Mouse (Mus musculus) ES-Bruce4 (cell line): ENCODE measurements at regions not wholly inside any gene's neighbourhood (a gene's known extent, or its start where the extent isn't known, plus 50 kb on each side); places are given as distances from the start of the nearest gene placed in this dataset.
"Not testable (repeated sequence)": the region's sequence is repeated elsewhere in the genome, so short reads cannot be mapped to it uniquely, and the experiment has no call there.

ENCODE experiments used
- H3K27ac ChIP-seq: 2 replicates; pipeline ENCODE4 v1.5.1; 2012; ENCODE audit warnings: low read length, inconsistent platforms; ENCODE audit not compliant: insufficient read depth
- H3K27me3 ChIP-seq: 2 replicates; pipeline ENCODE4 v1.6.1; 2012; ENCODE audit warnings: mild to moderate bottlenecking, low read length, inconsistent platforms; ENCODE audit not compliant: control insufficient read depth, poor library complexity, insufficient read depth, severe bottlenecking
- H3K36me3 ChIP-seq: 2 replicates; pipeline ENCODE4 v1.6.1; 2012; ENCODE audit warnings: inconsistent platforms, mild to moderate bottlenecking, low read length, moderate library complexity; ENCODE audit not compliant: control insufficient read depth, poor library complexity, insufficient read depth, severe bottlenecking
- H3K4me1 ChIP-seq: one replicate; pipeline ENCODE4 v1.8.1; 2011; ENCODE audit warnings: low read length; ENCODE audit not compliant: control insufficient read depth, insufficient read depth
- H3K4me3 ChIP-seq: 2 replicates; pipeline ENCODE4 v1.5.1; 2011; ENCODE audit warnings: low read depth, mild to moderate bottlenecking, low read length
- H3K9ac ChIP-seq: 2 replicates; pipeline ENCODE4 v1.6.1; 2012; ENCODE audit warnings: low read depth, mild to moderate bottlenecking, inconsistent platforms; ENCODE audit not compliant: poor library complexity, severe bottlenecking
- H3K9me3 ChIP-seq: replicated peaks from 2 replicates; pipeline ENCODE4 v1.6.1; 2012; ENCODE audit warnings: mild to moderate bottlenecking, low read length, inconsistent platforms; ENCODE audit not compliant: control insufficient read depth, poor library complexity, insufficient read depth, severe bottlenecking
- CTCF ChIP-seq: IDR thresholded peaks from one replicate; pipeline ENCODE4 v1.8.1; 2011; ENCODE audit warnings: low read depth, low read length
- EP300 ChIP-seq: IDR thresholded peaks from 2 replicates; pipeline ENCODE4 v1.6.1; 2011; ENCODE audit warnings: low read depth, low read length; ENCODE audit not compliant: insufficient read depth
- POLR2A ChIP-seq: IDR thresholded peaks from one replicate; pipeline ENCODE4 v1.8.1; 2011; ENCODE audit warnings: low read length; ENCODE audit not compliant: insufficient read depth

GRCm38 (mm10) chr13:5570386-5570785 lies 290.9 kb upstream of the Klf6 start:
- H3K36me3 ChIP-seq = no peaks in the 10 kb centered on the region
- H3K9me3 ChIP-seq = no peaks in the 10 kb centered on the region
- H3K4me3 ChIP-seq = no peak overlapping the region
- H3K27me3 ChIP-seq = no peaks in the 10 kb centered on the region
- H3K27ac ChIP-seq = no peak overlapping the region
- no peaks in the 10 kb centered on the region for H3K4me1 ChIP-seq
- H3K9ac ChIP-seq = no peak overlapping the region
- no peak for TF ChIP-seq EP300
- TF ChIP-seq CTCF = no peak

DNA sequence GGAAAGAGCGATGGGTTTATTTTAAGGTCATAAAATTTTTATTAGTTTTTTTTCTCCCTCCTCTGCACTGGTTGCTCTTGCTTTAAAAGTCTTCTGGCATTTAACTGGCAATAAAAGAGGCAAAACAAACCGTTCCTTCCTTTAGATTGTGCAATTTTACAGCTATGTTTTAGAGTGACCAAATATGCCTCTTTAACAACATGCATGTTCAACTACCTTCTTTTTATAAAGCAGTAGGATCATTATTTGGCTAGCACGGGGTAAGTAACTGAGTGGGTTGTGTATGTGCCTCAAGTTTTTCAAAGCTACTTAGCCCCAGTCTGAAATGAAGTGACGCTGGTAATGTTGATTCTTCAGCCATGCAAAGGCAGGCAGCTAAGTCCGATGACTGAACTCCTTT lies 284.7 kb upstream of the Klf6 start:
- TF ChIP-seq EP300 (no peak), CTCF (no peak), POLR2A (no peak)
- Histone ChIP-seq H3K4me1 (no peaks in the 10 kb centered on the region), H3K9ac (no peak overlapping the region), H3K27ac (no peak overlapping the region), H3K27me3 (no peaks in the 10 kb centered on the region), H3K36me3 (no peaks in the 10 kb centered on the region), H3K9me3 (no peaks in the 10 kb centered on the region), H3K4me3 (no peak overlapping the region)

DNA sequence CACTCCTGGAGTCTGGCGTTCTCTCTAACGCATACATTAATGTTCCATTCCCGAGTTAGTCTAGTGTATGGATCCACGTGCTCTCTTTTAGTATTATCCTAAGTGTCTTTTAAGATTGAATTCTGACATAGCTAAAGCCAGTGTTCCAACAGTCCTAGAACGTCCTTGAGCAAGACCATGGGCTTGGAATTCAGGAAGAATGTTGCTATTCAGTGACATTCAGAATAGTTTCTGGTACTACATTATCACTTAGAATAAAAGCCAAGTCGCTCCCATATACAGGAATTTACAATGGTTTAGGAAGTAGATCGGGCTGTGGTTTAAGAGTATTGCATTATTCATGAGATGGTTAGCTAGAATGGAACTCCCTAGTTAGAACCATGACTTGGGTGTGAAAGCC lies 277.6 kb upstream of the Klf6 start:
- not testable (repeated sequence) for H3K36me3 ChIP-seq, H3K4me1 ChIP-seq, H3K4me3 ChIP-seq, H3K9ac ChIP-seq, H3K27ac ChIP-seq, H3K27me3 ChIP-seq
- H3K9me3 ChIP-seq = peaks cover 12% of the 10 kb centered on the region

DNA sequence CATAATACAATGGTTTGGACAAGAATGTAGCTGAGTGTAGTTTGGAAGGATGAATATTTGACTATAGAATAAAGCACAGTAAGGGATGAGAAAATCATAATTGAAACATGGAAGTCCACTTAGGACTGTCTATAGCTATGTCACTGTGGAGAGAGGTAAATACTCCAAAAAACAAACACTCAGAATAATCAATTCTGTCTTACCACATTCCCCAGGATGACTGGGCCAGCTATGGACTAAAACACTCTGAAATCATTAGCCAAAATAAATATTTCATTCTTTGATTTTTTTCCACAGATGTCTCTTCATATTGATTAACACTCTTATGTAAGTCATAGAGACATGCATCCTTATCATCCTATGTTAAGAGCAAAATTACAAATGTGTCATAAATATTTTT lies 274.1 kb upstream of the Klf6 start:
- TF ChIP-seq EP300 (no peak), CTCF (no peak), POLR2A (no peak)

GRCm38 (mm10) chr13:5591286-5591685 lies 270.0 kb upstream of the Klf6 start:
- Histone ChIP-seq H3K36me3 (no peaks in the 10 kb centered on the region), H3K27ac (no peak overlapping the region), H3K4me3 (no peak overlapping the region), H3K9ac (no peak overlapping the region), H3K9me3 (no peaks in the 10 kb centered on the region), H3K27me3 (no peaks in the 10 kb centered on the region), H3K4me1 (no peaks in the 10 kb centered on the region)
- TF ChIP-seq CTCF (no peak), EP300 (no peak), POLR2A (no peak)

More for the DNA sequence above, 274.1 kb upstream of the Klf6 start:
- peaks cover 12% of the 10 kb centered on the region for H3K9me3 ChIP-seq
- no peaks in the 10 kb centered on the region for H3K36me3 ChIP-seq
- H3K27ac ChIP-seq = no peak overlapping the region
- no peaks in the 10 kb centered on the region for H3K27me3 ChIP-seq
- H3K4me1 ChIP-seq = no peaks in the 10 kb centered on the region
- H3K4me3 ChIP-seq = no peak overlapping the region
- H3K9ac ChIP-seq = no peak overlapping the region

DNA sequence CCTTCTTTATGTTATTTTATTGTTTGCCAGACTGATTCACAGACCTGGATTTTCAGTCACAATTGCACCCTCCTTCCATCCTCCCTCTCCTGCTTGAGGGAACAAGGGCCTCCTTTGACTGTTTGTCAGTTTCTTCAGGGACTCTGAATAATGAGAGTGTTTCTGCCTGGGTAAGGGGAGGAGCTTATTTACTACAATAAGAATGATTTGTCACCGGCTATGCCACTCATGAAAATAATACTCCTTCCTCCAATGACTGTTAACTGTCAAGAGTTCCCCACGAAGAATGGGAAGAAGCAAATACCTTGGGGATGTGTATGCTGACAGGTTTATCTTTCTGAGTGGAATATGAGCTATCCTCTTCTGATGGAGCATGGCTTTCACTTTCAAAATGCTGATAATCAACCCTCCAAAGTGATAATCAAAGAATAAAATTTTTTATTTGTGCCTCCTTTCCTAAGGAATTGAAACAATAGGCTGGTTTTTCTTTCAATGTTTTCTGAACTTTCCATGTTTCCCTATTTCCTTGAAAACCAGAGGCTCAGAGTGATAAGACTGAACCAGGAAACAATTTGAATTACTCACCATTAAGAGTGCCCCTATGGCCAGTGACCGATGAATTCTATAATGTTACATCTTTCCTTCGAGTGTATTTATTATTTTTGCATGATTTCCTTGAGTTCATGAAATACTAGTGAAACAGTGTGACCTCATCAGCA lies 269.3 kb upstream of the Klf6 start:
- H3K27ac ChIP-seq = no peak overlapping the region
- H3K9me3 ChIP-seq = no peaks in the 10 kb centered on the region
- TF ChIP-seq EP300 (no peak), CTCF (no peak), POLR2A (no peak)
- no peaks in the 10 kb centered on the region for H3K36me3 ChIP-seq
- H3K4me3 ChIP-seq = no peak overlapping the region
- no peaks in the 10 kb centered on the region for H3K27me3 ChIP-seq
- no peaks in the 10 kb centered on the region for H3K4me1 ChIP-seq
- H3K9ac ChIP-seq = no peak overlapping the region
